Mouse (Mus musculus) adrenal gland, adult 2 months (tissue): Measurements from ENCODE around the gene Sacm1l. TPM values are rescaled to one million over a fixed set of nuclear protein-coding genes. Genes with fewer than 3 reads are reported as not detected.
A peak's percentile ranks its signal among the peaks of the same experiment; 100 is the strongest.

Source experiments
- DNase-seq: peaks from one replicate; pipeline ENCODE4 v3.0.0; 2021
- long read RNA-seq: library from polyadenylated mRNA; stranded (forward); transcript quantifications from one replicate; pipeline ENCODE4 v2.0.0, GENCODE M21; 2021
- polyA plus RNA-seq: library from polyadenylated mRNA; depleted of rRNA; stranded (reverse); fragments of >200 nt; gene quantifications from 2 replicates; pipeline ENCODE4 v1.2.3, GENCODE M21; 2012; rRNA removed
- total RNA-seq, 2 experiments: library from RNA; stranded (reverse); gene quantifications; 2 replicates each; pipeline ENCODE4 v1.2.3; 2021

Gene Sacm1l
- 100 to 1,000 TPM in 1 of 2 experiments, 10 to 100 TPM in 1; 75.2 to 160 TPM for total RNA-seq
- polyA plus RNA-seq = 1.8 and 2.3 TPM in 2 replicates
- long read RNA-seq, transcript Sacm1l-201 (20 exons, 3,558 nt) = major isoform, 72 of 84 reads
- long read RNA-seq, partial matches to known transcripts = 5 of 84 reads
- long read RNA-seq, other reads (novel, unspliced or antisense) = 7 of 84 reads

DNA sequence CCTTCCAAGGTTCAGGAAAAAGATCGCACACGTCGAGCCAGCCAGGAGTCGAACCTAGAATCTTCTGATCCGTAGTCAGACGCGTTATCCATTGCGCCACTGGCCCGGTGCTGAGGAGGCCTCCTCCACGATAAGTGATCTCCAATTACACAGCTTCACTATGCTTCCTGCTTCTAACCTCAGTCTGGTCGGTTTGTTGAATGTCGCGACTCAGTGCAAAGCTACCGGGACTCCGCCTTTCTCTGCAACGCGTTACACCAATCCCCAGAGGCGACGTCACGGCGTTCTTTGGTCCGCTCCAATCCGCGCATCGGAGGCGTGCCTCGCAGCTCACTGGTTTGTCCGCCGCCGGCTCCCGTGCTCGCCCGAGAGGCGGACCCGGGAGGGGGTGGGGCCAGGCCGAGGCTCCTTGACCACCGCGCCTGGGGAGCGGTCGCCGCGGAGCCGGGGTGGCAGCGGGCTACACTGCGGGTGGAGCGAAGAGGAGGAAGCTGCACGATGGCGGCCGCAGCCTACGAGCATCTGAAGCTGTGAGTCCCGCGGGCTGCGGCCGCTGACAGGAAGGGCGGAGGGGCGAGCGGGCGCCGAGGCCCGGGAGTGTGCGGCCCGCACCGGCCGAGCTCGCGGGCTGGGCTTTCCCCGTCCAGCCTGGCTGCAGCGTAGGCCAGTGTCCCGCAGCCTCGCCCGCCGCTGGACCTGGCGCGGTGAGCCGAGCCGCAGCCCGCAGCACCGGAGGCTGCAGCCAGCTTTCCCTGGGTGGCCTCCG is at the start of gene Sacm1l:
Gene Sacm1l (plus strand): TSS at position 368 of the 766 bp plus-strand sequence.
- DNase-seq = peak; percentile 99

DNA sequence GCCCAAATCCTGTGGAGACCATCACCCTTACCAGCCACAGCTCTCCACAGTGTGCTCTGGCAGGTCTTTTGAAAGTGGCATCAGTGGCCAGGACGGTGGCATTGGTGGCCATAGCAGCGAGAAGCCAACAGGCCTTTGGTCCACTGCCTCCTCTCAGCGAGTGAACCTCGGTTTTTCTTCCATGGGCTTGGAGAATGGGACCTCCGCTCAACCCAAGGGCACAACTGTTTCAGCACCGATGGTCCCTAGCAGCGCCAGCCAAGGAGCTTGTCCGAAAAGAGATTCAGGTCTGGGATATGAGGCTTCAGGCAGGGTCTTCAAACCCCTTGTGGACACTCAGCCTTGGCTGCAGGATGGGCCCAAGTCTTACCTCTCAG is 49.7 kb upstream of the Sacm1l start:
- DNase-seq = no peak

- peak; percentile 14 for DNase-seq
Measured at GRCm38 (mm10) chr9:123480253-123480921, 49.2 kb upstream of the Sacm1l start.

- no peak for DNase-seq
Measured at GRCm38 (mm10) chr9:123481136-123481535, 48.4 kb upstream of the Sacm1l start.

- no peak for DNase-seq
Measured at GRCm38 (mm10) chr9:123483598-123483997, 46.0 kb upstream of the Sacm1l start.

- no peak for DNase-seq
Measured at GRCm38 (mm10) chr9:123484830-123485229, 44.7 kb upstream of the Sacm1l start.

- DNase-seq = no peak
Measured at GRCm38 (mm10) chr9:123485561-123485960, 44.0 kb upstream of the Sacm1l start.

- DNase-seq = no peak
Measured at GRCm38 (mm10) chr9:123486635-123487034, 42.9 kb upstream of the Sacm1l start.

DNA sequence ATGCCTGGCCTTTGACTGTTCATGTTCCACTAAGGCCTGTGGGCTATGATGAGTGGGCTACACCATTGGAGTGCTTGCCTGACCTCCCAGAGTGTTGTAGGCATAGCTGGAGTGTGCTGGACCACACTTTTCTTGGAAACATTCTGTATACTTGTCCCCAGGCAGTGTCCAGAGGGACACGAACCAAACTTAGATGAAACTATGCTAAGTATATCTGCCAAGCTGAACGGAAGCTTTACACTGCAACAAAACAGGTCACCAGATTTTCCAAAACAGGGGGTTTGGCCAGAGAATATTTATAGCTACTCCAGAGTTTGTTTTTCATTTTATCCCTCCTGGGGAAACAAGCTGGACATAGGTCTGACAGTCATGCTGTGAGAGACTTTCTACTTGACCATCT is 40.5 kb upstream of the Sacm1l start:
- DNase-seq = no peak

- no peak for DNase-seq
Measured at GRCm38 (mm10) chr9:123489727-123490343, 39.7 kb upstream of the Sacm1l start.

GRCm38 (mm10) chr9:123490930-123491329 is 38.6 kb upstream of the Sacm1l start:
- DNase-seq = no peak

- peak; percentile 30 for DNase-seq
Measured at GRCm38 (mm10) chr9:123491917-123492585, 37.5 kb upstream of the Sacm1l start.

- no peak for DNase-seq
Measured at GRCm38 (mm10) chr9:123496665-123497064, 32.9 kb upstream of the Sacm1l start.

DNA sequence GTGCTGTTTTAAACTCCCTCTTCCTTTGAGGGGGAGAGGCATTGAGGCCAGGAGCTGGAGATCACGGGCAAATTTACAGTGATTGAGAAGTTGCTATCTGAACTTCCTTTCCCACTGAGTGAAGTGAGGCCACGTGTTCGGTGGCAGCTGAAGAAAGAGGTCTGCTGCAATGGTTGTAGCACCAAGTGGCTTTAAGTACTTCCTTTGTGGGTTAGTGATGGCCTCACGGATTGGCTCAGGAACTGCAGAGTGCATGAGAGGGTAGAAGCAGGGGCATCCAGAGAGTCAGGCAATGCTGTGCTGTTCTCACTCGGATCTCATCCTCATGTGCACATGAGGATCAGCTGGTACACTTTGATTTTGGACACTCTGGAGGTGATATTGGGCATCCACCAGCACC is 31.7 kb upstream of the Sacm1l start:
- no peak for DNase-seq

DNA sequence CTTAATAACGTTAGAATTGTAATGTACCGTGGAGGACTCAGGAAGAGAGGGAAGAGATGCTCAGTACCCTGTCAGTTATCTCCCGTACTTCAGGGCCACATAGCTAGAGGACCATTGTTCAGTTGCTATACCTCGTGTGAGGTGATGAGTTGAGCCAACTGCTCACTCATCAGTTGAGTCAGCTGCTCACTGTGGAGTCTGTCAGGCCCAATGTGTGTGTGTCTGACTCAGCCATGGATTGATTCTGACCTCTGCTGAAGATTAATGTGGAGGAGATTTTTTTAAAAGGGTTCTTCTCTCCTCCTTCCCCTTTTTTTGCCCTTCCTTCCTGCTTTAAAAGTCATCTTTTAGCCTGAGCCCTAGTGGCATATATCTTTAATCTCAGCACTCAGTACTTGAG is 29.1 kb upstream of the Sacm1l start:
- peak; percentile 52 for DNase-seq

DNA sequence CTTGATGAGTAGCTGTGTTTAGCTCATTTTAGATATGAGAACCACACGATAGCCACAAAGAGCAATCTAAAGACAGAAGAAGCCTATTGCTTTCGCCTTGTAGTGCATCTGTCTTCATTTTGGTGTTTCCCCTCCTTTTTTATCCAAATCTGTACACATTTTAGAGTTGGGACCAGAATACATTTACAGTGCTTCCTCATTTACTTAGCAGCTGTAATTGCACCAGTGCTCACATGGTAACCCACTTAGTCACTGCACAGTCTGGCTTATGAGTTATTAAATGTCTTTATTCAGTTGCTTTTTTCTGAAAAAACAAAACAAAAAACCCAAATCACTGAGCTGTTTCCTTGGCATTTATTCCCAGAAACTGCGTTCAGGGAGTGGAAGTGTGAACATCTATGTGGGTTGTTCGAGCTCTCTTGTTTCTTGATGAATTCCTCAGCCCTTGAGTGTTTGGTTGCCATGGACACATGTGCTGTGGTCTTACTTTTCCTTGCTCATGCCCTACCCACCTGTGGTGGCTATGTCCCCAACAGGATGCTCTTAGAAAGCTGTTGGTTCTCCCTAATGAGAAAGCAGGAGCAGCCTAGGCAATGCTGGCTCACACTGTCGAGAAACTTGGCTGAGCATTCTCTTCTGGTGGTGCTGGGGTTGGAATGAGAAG is 26.3 kb upstream of the Sacm1l start:
- no peak for DNase-seq

- peak; percentile 57 for DNase-seq
Measured at GRCm38 (mm10) chr9:123504325-123504724, 25.2 kb upstream of the Sacm1l start.

DNA sequence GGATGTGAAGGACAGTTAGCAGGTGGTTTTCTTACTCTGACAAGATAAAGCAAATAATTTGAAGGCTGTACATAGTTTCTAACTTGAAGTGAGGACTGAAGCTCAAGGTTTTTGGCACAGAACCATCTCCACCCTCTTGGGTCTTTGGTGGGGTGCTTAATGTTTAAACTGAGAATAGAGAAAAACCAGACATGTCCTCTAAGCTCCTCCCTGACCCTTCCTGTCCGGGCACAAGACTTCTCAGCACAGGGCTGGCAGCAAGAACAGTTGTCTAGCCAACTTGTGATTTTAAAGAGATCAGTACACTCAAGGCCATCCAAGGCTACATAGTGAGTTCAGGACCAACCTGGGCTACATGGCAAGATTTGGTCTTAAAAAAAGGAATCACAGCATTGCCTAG is 24.0 kb upstream of the Sacm1l start:
- no peak for DNase-seq

- no peak for DNase-seq
Measured at GRCm38 (mm10) chr9:123506270-123507146, 23.1 kb upstream of the Sacm1l start.

DNA sequence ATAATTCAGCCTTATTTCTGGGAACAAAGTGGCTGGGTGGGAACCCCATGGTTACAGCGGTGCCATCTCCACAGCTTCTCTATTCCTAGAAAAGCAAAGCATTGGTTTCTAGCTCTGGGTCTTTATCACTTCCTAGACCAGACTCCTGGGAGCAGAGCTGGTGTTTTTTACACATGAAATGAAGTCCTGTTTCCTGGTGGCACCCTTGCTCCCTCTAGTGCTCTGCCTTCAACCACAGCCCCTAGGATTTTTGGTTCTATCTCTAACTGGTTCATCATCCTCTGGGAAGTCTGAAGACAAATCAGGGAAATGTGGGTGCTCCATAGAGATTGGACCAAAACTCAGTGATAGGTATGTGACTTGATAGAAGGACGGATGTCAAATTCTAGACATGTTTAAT is 22.2 kb upstream of the Sacm1l start:
- no peak for DNase-seq

- no peak for DNase-seq
Measured at GRCm38 (mm10) chr9:123508986-123509385, 20.6 kb upstream of the Sacm1l start.
